Mouse (Mus musculus) right cerebral cortex, postnatal 36 days (tissue): Measurements from ENCODE around the gene Ackr2.
A peak's percentile ranks its signal among the peaks of the same experiment; 100 is the strongest.

Source experiments
- DNase-seq, 2 experiments: peaks; one replicate each; pipeline ENCODE4 v3.0.0; 2022; ENCODE audit warnings: low spot score in 2 of 2, mixed read lengths in 1 of 2

Ackr2 gene

DNA sequence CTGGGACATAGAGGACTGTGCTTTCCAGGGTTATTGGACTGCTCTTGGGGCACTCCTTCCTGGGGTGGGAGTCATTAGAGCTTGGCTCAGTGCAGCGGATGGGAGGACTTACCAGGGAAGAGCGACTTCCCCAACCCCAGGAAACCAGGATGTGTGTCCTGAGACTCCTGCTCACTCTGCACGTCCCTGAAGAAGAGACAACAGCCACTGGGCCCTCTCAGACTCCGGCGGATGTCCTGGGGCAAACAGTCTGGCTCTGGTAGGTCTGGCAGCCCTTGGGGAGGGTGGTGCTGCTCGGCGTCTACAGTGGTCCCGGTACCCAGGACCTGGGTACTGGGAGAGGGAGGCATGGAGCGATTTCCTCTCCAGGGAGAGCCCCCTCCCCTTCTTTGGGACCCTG is at the start of gene Ackr2:
Ackr2 (plus strand) TSS at position 111 of the 400 bp plus-strand sequence.
- DNase-seq: no peak

DNA sequence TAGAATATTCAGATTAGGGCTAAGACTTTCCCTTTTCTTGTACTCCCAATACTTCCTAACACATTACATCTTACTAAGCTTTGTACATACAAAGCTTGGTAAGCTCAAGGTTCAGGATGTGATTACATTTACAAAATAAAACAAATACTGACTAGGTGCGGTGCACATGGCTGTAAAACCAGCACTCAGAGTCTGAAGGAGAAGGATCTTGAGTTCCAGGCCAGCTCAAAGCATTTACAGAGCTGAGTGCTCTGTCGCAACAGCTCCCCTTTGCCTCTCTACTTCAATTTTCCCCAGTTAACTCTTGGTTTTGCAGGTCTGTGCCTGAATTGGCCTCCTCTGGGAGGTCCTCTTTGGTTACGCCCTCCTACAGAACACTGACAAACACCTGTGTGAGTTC is 43.9 kb upstream of the Ackr2 start:
- DNase-seq: no peak

DNA sequence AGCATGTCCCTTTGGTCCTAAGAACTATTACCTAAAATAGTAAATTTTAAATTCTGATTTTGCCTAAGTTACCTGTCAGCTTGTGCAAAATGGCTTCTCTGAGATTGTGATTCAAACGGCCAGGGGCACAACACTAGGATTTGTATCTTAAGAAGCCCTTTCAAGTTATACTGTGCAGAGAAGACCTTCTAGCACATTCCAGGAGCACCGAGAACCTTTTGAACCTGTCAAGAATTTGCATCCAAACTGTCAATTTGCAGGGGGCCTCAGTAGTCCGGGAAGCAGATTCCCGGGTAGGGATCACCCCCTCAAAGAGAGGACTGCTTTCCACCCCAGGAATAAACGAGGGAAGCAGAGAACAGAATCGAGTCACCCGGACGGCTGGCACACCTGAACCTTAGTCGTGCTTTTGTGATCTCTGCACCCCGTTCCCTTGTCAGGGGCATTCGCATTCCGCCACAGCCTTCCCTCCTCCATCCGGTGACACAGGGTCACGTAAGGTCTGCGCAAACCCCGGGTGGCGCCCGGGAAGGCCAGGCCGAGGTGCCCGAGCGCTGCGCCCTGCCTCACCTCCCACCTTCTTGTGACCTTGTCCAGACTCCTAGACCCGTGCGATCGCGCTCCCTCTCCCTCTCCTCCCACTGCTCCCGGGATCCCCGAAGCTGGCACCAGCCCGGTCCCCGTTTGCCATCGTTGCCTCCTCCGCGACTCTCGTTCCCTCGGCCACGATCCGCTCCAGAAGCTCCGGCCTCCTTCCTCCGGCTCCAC is 41.3 kb upstream of the Ackr2 start:
- DNase-seq: no peak

DNA sequence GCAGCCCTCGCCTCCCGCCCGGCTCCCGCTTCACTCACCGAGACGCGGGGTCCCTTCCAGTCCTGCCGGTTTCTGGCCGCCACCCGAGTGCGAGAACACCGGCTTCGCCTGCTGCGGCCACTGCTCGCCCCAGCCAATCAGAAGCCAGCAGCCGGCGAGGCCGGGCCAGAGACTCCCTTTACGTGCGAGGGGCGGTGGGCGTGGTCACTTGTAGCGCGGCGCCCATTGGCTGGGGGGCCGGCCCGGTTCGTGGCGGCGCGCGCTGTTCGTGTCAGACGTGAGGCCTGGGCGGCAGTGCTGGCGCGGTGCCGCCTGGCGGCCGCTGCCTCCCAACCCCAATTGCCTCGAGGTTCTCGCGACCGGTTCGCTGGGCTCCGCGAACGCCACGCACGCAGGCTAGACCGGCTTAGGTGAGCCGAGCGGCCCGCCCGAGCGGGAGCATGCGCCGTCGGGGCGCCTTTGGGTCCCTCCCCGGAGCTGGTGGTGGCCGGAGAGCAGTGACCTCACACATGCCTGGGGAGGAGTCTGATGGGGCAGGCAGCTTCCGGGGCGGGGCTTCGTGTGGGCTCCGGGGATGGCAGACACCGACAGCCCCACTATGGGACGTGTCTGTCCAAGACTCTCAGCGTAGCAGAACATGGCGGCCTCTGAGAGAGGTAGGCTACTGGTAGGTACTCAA is 40.5 kb upstream of the Ackr2 start:
- DNase-seq: peak; percentile 95 to 97

DNA sequence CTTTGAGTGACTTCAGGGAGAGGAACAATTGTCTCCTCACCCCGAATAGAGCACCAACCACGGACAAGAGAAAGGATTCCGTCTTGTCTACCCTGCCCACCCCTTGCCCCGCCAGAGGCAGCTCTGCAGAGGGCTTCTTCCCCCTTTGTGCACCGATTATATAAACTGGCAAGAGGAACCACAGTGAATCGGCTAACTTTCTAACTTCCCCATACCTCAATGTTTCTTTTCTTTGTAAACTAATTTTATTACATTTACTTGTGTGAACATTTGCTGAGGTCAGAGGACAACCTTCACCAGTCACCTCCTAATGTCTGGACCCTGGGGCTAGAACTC is 40.0 kb upstream of the Ackr2 start, which contains the start of gene Higd1a:
Higd1a (minus strand) TSS at position 210 of the 336 bp plus-strand sequence.
- DNase-seq: no peak

DNA sequence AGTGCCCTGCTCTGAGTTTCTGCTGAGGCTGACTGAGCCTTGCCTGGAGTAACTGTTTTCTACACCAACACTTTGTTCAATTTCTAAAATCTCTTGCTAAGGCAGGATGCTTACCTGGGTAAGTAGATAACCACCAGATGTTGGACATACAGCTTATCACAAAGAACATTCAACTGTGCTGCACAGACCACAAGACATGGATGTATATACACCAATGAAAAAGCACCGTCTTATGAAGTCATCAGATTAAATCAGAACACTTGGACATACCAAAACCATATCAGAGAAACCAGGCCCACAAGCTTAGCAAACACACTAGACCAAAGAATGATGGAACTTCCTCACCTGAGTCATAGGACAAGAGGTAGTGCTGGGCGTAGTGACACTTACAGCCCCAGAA is 38.8 kb upstream of the Ackr2 start:
- no peak for DNase-seq

DNA sequence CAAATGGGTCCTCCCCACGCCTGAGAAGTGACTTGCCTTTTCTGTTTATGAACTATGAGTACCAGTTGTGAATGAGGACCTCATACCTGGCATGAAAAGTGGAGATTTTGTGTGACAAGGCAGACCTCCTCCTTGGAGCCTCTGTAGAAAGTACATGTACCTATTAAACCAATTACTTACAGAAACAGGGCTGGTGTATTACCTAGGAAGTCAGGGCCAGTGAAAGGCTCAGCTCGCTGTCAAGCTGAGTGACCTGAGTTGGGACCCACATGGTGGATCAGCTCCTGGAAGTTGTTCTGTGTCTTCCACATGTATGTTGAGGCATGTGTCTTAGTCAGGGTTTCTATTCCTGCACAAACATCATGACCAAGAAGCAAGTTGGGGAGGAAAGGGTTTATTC is 37.2 kb upstream of the Ackr2 start:
- DNase-seq: no peak

DNA sequence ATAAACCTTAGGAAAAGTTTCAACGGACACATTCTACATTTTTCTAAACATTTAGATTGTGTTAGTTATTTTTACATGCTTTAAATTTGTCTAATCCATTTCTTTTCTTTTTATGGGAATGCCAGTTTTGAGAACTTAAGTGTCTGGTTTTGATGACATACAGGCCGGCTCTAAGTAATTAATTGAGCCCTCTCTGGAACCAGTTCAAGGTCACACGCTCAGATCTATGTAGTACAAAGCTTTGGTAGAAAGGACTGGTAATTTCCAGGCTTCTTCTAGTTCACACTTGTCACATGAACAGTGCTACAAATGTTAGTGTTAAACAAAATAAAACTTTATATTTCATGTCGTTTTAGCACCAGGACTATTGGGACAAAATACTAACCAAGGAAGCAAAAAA is 33.3 kb upstream of the Ackr2 start:
- DNase-seq: no peak

DNA sequence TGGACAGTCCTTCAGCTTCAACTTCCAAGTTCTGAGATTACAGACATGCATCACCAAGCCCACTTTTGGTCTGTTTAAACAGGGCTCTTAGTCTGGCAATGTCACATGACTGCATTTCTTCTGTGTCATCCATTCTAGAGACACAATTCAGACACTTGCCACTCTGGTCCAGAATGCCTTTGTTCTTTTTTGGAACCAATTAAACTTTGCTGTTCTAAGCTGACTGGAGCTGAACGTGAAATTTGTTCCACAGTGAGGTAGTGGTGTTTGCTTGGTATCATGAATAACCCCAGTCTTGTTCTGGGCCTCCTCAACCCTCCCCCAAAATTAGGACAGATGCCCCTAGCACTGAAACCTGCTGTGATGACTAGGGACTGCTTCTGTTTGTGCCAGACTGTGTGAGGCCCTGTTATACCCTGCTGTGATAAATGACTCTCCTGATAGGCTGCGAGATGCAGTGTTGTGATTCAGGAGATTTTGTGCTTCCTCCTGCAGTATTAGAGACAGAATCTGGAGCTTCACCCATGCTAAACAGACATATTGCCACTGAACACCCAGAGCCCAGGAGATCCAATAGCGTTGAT is 32.6 kb upstream of the Ackr2 start:
- DNase-seq: no peak

DNA sequence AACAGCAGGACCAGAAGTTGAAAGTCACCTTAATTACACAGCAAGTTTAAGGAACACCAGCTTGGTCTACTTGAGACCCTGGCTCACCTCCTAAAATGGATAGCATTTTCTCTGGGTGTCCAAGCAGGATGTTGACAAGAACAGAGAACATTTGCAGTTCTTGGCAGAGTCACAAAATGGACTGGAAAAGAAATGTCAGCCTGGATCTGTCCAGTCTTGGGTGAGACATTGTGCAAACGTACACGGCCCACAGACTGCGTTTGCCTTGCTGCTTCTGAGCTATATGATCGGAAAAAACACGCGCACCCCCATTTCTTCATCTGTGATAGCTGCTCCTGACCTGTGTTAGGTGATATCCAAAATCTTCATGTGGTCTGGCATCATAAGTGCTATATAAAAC is 30.5 kb upstream of the Ackr2 start:
- DNase-seq: no peak

DNA sequence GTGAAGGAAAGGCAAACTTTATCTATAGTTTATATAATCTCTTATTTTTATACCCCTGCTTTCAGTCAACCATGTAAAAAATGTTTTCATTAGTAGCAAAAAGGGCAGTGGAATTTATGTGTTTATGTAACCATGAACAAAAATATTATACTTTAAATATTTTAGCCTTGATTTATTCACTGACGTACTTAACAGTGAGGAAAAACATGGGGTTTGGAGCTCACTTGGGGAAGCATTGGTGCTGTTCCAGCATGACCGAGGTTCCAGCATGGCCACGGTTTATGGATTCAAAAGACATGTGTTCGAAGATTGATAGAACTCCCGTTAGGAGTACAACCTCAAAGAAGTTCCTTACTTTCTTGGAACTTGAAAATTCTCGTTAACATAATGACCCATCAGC is 29.9 kb upstream of the Ackr2 start:
- DNase-seq: no peak

DNA sequence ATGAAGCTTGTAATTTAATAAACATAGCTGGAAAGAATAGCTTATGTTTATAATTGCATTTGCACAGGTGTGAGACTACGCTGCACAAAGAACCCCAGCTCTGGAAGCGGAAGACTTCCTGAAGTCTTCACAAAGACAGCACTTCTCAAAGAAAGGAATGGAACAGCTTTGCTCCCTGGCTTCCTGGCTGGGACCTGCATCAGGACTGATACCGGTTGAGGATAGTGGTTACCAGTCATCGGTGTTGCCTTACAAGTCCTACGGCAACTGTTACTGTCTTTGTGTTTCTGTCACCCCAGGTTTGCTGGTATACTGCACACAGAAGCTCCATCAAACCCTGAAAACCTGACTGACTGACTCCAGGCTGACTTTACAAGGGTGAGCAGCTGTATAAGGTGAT is 28.7 kb upstream of the Ackr2 start:
- DNase-seq: no peak

DNA sequence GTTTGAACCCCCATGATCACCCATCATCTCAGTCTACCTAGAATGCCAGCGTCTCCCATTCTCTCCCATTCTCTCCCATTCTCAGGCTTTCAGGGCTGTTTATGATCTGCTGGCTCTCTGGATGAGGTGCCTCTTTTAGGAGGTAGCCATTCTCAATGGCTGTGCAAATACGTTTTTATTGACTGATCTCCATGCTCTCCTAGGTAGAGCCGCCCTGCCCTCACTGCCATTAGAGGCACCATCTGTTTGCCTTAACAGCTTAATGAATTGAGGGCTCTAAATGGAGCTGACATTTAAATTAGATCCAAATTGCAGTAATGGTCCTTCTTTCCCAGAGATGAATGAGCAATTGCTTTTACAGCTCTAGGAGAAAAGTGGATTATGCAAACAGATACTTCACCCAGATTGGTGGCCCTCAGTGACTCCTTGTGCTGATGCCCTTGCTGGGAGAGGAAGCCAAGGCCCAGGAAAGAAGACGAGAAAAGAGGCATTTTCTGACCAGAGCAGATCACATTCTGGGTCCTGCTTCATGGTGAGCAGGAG is 28.1 kb upstream of the Ackr2 start:
- DNase-seq: no peak

DNA sequence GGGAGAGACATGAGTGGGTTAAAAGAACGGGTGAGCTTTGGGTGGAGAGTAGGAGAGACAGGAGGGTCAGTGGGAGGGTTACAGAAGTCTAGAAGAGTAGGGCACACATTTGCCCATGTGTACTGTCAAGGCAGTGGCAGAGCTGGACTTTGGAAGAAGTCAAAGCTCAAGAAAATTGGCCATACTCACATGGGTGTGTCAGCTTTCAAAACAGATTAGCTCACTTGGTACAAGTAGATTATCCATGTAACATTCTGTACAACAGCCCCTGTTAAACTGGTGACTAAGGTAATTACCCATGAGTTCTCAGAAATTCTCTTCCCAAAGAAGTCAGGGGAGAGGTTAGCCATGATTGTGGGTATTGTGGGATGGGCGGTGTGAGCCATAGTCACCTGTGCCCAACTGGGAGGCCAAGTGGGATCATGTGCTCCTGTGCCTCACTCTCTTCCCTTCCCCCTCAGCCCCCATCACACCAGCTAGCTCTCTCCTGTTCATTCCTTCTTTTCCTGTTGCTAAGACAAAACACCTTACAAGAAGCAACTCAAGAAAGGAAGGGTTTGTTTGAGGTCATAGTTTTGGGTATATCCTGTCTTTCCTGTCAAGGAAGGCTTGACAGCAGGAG is 26.0 kb upstream of the Ackr2 start:
- DNase-seq: no peak

DNA sequence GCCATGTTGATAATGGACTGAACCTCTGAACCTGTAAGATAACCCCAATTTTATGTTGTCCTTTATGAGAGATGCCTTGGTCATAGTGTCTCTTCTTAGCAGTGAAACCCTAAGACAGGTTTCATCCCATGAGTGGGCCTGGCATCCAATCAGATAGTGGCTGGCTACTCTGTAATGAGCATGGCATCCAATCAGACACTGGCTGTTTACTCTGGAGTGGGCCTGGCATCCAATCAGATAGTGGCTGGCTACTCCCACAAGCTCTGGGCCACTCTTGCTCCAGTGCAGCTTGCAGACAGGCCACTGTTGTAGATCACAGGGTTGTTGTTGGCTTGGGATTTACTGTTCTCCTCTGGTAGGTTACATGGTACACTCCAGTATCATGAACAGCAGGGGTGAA is 24.6 kb upstream of the Ackr2 start:
- no peak for DNase-seq

DNA sequence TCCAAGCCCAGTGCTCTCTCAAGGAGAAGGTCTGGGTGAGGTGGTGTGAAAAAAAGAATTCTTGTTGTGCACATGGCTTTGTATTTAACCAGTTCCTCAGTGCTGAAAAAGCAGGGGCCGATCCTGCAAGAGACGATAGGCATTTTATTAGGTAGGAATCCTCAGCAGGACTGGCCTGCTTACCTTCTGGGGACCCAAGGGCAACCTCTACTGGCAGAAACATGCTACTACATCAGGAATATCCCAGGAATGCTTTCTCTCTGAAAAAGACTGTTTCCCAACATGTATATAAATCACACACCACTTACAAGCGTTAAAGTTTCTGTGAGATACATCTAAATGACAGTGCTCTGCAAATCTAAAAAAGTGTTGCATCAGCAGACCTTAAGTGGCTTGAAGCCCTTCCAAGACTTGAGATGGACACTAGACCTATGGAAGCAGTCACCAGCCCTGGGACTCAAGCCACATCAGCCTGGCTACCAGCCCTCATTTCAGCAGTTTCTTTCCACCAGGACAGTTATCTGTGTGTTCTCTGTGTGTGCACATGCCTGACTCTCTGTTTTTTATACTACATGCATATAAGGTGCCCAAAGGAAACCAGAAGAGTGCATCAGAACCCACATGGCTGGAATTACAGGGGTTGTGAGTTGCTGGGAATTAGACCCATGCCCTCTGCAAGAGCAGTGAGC is 21.0 kb upstream of the Ackr2 start:
- DNase-seq: peak; percentile 16 to 36

DNA sequence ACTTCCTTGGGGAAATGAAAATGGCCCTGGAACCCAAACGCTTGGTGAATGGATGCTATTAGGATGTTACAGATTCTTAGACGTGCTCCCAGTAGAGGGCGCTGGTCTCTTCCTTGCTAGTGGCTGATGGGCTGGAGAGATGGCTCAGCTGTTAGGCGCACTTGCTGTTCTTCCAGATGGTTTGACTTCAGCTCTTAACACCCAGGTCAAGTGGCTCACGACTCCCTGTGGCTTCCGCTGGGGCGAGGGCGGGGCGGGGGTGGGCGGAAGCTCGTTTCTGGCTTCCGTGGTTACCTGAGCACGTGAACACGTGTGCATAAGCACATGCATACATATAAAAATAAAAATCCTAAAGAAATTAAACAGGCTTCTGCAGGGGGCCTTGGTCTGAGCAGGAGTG is 17.3 kb upstream of the Ackr2 start:
- peak; percentile 51 to 53 for DNase-seq

DNA sequence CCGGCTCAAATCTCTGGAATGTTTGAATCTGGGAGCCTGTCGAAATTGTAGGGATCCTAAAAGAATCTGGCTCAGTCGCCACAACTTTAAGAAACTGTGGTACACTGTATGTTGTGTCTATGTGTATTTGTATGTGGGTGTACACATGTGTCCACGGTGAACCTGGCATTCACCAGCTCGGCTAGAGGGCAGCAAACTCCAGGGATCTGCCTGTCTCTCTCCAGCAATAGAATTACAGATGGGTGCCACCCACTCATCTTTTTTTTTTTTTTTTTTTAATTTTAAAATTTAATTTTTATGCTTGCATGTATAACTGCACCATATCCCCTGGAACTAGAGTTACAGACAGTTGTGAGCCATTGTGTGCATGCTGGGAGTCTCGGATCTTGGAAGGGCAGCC is 16.9 kb upstream of the Ackr2 start:
- DNase-seq: peak; percentile 18 to 42

DNA sequence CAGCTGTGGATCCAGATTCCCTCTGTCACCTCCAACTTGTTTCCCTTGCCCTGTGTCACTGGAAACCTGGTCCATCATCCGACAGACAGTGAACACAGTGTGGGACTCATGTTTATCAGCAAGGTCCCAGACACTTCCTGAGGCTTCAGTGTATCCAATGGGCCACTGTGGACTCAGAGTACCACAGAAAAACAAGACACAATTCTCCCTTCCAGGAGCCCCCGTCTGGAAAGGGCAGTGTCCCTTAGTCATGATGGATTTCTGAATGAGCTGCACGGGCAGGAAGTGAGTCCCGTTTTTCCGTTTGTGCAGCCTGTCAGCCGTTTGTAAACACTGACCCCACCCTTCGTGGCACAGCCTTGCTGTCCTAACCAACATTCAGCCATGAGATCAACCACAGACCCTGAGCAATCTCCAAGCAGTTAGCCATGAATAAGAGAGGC is 16.1 kb upstream of the Ackr2 start:
- DNase-seq: no peak

DNA sequence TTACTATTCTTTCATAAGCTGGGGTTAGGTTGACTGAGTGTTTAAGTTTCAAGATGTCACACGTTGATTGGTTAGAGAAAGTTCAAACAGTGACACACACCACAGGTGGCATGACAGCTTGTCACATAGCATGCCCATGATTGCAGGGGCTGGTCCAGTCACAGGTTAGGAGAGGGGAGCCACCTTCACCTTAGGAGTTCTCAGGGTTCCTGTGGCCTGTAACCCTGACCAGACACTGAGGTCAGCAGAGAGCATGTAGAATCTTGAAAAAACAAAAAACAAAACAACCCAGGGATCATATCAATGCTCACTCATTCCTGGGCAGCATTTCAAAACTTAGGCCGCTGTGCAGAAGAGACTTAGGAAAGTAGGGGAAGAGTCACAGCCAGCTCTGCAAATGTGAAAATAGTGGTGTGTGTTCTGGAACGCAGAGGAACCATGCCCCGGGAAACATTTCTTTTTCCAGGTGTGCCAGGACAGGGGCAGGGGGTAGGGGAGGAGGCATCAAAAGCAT is 8.2 kb upstream of the Ackr2 start:
- DNase-seq: no peak

DNA sequence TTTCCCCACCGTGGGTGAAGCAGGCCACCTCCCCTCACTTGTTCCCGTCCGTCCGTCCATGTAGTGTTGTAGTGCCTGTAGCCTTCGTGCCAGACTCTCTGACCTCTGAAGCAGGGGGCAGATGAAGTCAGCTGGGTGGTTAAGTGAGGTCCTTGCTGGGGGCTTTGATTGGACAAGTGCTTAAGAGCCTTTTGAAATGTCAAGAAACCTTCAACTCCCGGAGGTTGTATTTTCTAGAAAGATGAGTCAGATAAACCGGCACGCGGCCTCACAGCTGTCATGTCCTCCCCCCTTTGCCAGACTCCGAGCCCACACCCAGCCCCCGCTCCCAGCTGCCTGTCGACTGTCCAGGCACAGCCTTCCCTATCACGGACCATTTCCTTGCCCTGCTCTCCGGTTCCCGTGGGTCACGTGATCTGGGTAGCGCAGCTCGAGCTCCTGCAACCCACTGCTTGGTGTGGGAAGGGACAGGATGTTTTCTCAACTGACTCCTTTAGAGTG is 7.7 kb upstream of the Ackr2 start:
- peak in 1 of 2 experiments; percentile 42 for DNase-seq
